ENCODE assay signal across 8 mouse cellular contexts in genomic region chr2:27232376-27232775, GRCm38 (mm10). TPM values are rescaled to one million over a fixed set of nuclear protein-coding genes. Genes with fewer than 3 reads are reported as not detected.
DNase-seq lines count a peak whose midpoint lies in the region; ATAC-seq lines count a peak whose summit lies in the region.

No protein-coding gene starts in this region.

- no peaks in the 10 kb centered on the region; the same call in 1 of the 2 replicates for H3K27me3 ChIP-seq in hindbrain, embryonic 11.5 days (ENCODE audit: control insufficient read depth, insufficient read depth, low read length)

- DNase-seq in adrenal gland, adult 2 months, result peak; percentile 46
- DNase-seq in adrenal gland, postnatal 4 days (ENCODE audit: low spot score in 2 of 2), result no peak
- peak; percentile 44 to 45 for DNase-seq in spleen, adult 18-20 months
- DNase-seq in spleen, adult 12 weeks (ENCODE audit: low spot score), result no peak
- no peak for DNase-seq in hindbrain, embryonic 11.5 days (ENCODE audit: low spot score)
- DNase-seq in cerebellum, adult 8-10 months, result no peak

- ATAC-seq in hematopoietic stem cell, adult 5-6 weeks (replicated peaks in 1 of 2; ENCODE audit: insufficient read depth in 1 of 2, low FRiP score in 2 of 2, low TSS enrichment in 1 of 2, low read depth in 1 of 2, poor library complexity in 2 of 2, severe bottlenecking in 2 of 2), result peak; percentile 25 to 43; a peak in 3 of 4 replicates
- peak; percentile 71 for ATAC-seq in megakaryocyte, adult 5-6 weeks (ENCODE audit: poor library complexity, severe bottlenecking)
- no peak for ATAC-seq in hindbrain, embryonic 11.5 days (ENCODE audit: low FRiP score)

- no peaks in the 10 kb centered on the region for H3K9me3 ChIP-seq in hindbrain, embryonic 11.5 days (ENCODE audit: control insufficient read depth, low read length)

- H3K4me2 ChIP-seq in hindbrain, embryonic 11.5 days (replicated peaks; ENCODE audit: low read depth, low read length), result no peak overlapping the region

- H3K27ac ChIP-seq in hindbrain, embryonic 11.5 days (ENCODE audit: low read depth, low read length), result no peak overlapping the region

- 38% methylated on average over 7 of the region's 7 CpGs for WGBS in hindbrain, embryonic 11.5 days

- H3K9ac ChIP-seq in hindbrain, embryonic 11.5 days (ENCODE audit: low read depth, low read length), result no peak overlapping the region

- H3K4me3 ChIP-seq in hindbrain, embryonic 11.5 days (ENCODE audit: low read depth, low read length), result no peak overlapping the region

- no peaks in the 10 kb centered on the region for H3K4me1 ChIP-seq in hindbrain, embryonic 11.5 days (replicated peaks; ENCODE audit: control insufficient read depth, insufficient read depth, low read length)

- H3K36me3 ChIP-seq in hindbrain, embryonic 11.5 days (ENCODE audit: control insufficient read depth, insufficient read depth, low read length), result no peaks in the 10 kb centered on the region

RNA-seq across cellular contexts. Expression of gene Sardh, which starts 15.8 kb away (rescaled TPM):
- 1 to 10 TPM; 8.3 to 9.9 TPM for total RNA-seq in adrenal gland, adult 2 months (2021)
- polyA plus RNA-seq in adrenal gland, adult 2 months (2012; rRNA removed), result 16.8 and 21.3 TPM in 2 replicates
- 10 to 100 TPM; 33.3 to 44.3 TPM for total RNA-seq in adrenal gland, postnatal 4 days (2021)
- total RNA-seq in hematopoietic stem cell, adult 5-6 weeks (2017), result not detected in 2 replicates
- total RNA-seq in megakaryocyte, adult 5-6 weeks (2015), result not detected in 2 replicates
- 2.0 TPM in 1 of 2 replicates, not detected in the other for total RNA-seq in megakaryocyte, adult 5-6 weeks (2017)
- polyA plus RNA-seq in hindbrain, embryonic 11.5 days (2014; fragmentation: Nextera tagmentation; extraction: Ambion mirVana), result 3.1 and 5.5 TPM in 2 replicates

Comparison
In these comparisons a context has a peak if more than half of its experiments do, and no peak if none do; other contexts are left out.
1. DNase-seq: peak in adrenal gland, adult 2 months (single experiment) and spleen, adult 18-20 months (2 of 2); none in adrenal gland, postnatal 4 days (0 of 2), spleen, adult 12 weeks (single experiment), hindbrain, embryonic 11.5 days (single experiment) and cerebellum, adult 8-10 months (single experiment).